Mouse (Mus musculus): Measurements from ENCODE around the gene Spred2. TPM values are rescaled to one million over a fixed set of nuclear protein-coding genes. Genes with fewer than 3 reads are reported as not detected.

The Spred2 gene
- total RNA-seq, 2 experiments from 2014 or later: 5.6 to 7.8 TPM

- Histone ChIP-seq H3K27ac (no peak overlapping the region), H3K4me3 (no peak overlapping the region)
- intact Hi-C loops (cut with DNase I): loop anchor here (10.0 kb wide), 1 partner anchor 79 kb away; no protein-coding TSS in a partner anchor
- TF ChIP-seq CTCF (IDR thresholded peaks at IDR 0.05): no peak
- peak; percentile 36 for DNase-seq
Measured at GRCm38 (mm10) chr11:19913761-19914160, 10.4 kb upstream of the Spred2 start.

- Histone ChIP-seq H3K4me3 (no peak overlapping the region), H3K27ac (no peak overlapping the region)
- TF ChIP-seq CTCF (IDR thresholded peaks at IDR 0.05): no peak
- intact Hi-C loops (cut with DNase I): loop anchor here (10.0 kb wide), 1 partner anchor 83 kb away; no protein-coding TSS in a partner anchor
- no peak for DNase-seq
Measured at GRCm38 (mm10) chr11:19917381-19918245, 6.6 kb upstream of the Spred2 start.

- no peak overlapping the region for H3K4me3 ChIP-seq
- DNase-seq: no peak
- TF ChIP-seq CTCF (IDR thresholded peaks at IDR 0.05): no peak
- intact Hi-C loops (cut with DNase I): loop anchor here (10.0 kb wide), 1 partner anchor 83 kb away; no protein-coding TSS in a partner anchor
- H3K27ac ChIP-seq: no peak overlapping the region
Measured at GRCm38 (mm10) chr11:19918246-19918540, 6.0 kb upstream of the Spred2 start.

GRCm38 (mm10) chr11:19919460-19919784 is 4.8 kb upstream of the Spred2 start:
- no peak for TF ChIP-seq CTCF (IDR thresholded peaks at IDR 0.05)
- no peak for DNase-seq
- intact Hi-C loops (cut with DNase I): loop anchor here (10.0 kb wide), 1 partner anchor 85 kb away; no protein-coding TSS in a partner anchor
- Histone ChIP-seq H3K4me3 (peak overlapping the region; percentile 83), H3K27ac (peak overlapping the region; percentile 89)

- H3K4me3 ChIP-seq: peak overlapping the region; percentile 83
- H3K27ac ChIP-seq: peak overlapping the region; percentile 89
- intact Hi-C loops (cut with DNase I): loop anchor here (5.0 to 10.0 kb wide), 3 partner anchors 85 to 192 kb away; partner anchors contain the start of gene Actr2
- TF ChIP-seq CTCF (IDR thresholded peaks at IDR 0.05): peak; percentile 72
- peak; percentile 94 for DNase-seq
Measured at GRCm38 (mm10) chr11:19919785-19920671, 4.1 kb upstream of the Spred2 start.

GRCm38 (mm10) chr11:19921723-19922122 is 2.5 kb upstream of the Spred2 start:
- intact Hi-C loops (cut with DNase I): loop anchor here (5.0 kb wide), 2 partner anchors 91 to 191 kb away; partner anchors contain the start of gene Actr2
- TF ChIP-seq CTCF (IDR thresholded peaks at IDR 0.05): no peak
- no peak overlapping the region for H3K4me3 ChIP-seq
- DNase-seq: no peak
- H3K27ac ChIP-seq: no peak overlapping the region; the same call in 1 of the 2 replicates

GRCm38 (mm10) chr11:19922208-19922607 is 2.0 kb upstream of the Spred2 start:
- Histone ChIP-seq H3K27ac (no peak overlapping the region), H3K4me3 (no peak overlapping the region)
- intact Hi-C loops (cut with DNase I): loop anchor here (5.0 kb wide), 2 partner anchors 90 to 190 kb away; partner anchors contain the start of gene Actr2
- no peak for TF ChIP-seq CTCF (IDR thresholded peaks at IDR 0.05)
- DNase-seq: no peak

GRCm38 (mm10) chr11:19924757-19925148 is 578 bp downstream of the Spred2 start:
- DNase-seq: peak; percentile 58
- intact Hi-C loops (cut with DNase I): loop anchor here (5.0 kb wide), 4 partner anchors 38 to 188 kb away; partner anchors contain the start of gene Actr2
- TF ChIP-seq CTCF (IDR thresholded peaks at IDR 0.05): no peak
- Histone ChIP-seq H3K27ac (peak overlapping the region; percentile 94), H3K4me3 (peak overlapping the region; percentile 90)

GRCm38 (mm10) chr11:19925149-19925975 is 1.2 kb downstream of the Spred2 start:
- Histone ChIP-seq H3K27ac (peak overlapping the region; percentile 94), H3K4me3 (peak overlapping the region; percentile 90)
- no peak; the same call in 1 of the 2 replicates for TF ChIP-seq CTCF (IDR thresholded peaks at IDR 0.05)
- intact Hi-C loops (cut with DNase I): loop anchor here (5.0 kb wide), 2 partner anchors 37 to 62 kb away; no protein-coding TSS in a partner anchor
- DNase-seq: peak; percentile 67

- intact Hi-C loops (cut with DNase I): loop anchor here (5.0 kb wide), 2 partner anchors 36 to 61 kb away; no protein-coding TSS in a partner anchor
- peak overlapping the region; percentile 90 for H3K4me3 ChIP-seq
- TF ChIP-seq CTCF (IDR thresholded peaks at IDR 0.05): 0 out of 2 replicates have a peak, but pooled peaks have one; percentile 4
- peak overlapping the region; percentile 94 for H3K27ac ChIP-seq
- peak; percentile 51 for DNase-seq
Measured at GRCm38 (mm10) chr11:19925976-19926842, 2.0 kb downstream of the Spred2 start.

GRCm38 (mm10) chr11:19926843-19927120 is 2.6 kb downstream of the Spred2 start:
- no peak for DNase-seq
- Histone ChIP-seq H3K27ac (peak overlapping the region; percentile 94; the same call in 1 of the 2 replicates), H3K4me3 (peak overlapping the region; percentile 90)
- TF ChIP-seq CTCF (IDR thresholded peaks at IDR 0.05): no peak
- intact Hi-C loops (cut with DNase I): loop anchor here (5.0 kb wide), 2 partner anchors 36 to 61 kb away; no protein-coding TSS in a partner anchor
